8 mouse cellular contexts compared by ENCODE assay signal in genomic region chr9:86879216-86880112, GRCm38 (mm10). TPM values are rescaled to one million over a fixed set of nuclear protein-coding genes. Genes with fewer than 3 reads are reported as not detected.
DNase-seq lines count a peak whose midpoint lies in the region; ATAC-seq lines count a peak whose summit lies in the region.

No protein-coding gene starts in this region.

- peaks cover 22% of the 10 kb centered on the region for H3K27me3 ChIP-seq in heart, embryonic 12.5 days (replicated peaks)
- H3K27me3 ChIP-seq in embryonic facial prominence, embryonic 13.5 days = peaks cover 48% of the 10 kb centered on the region
- peaks cover 28% of the 10 kb centered on the region for H3K27me3 ChIP-seq in hindbrain, embryonic 12.5 days
- no peaks in the 10 kb centered on the region for H3K27me3 ChIP-seq in midbrain, embryonic 16.5 days (ENCODE audit: control insufficient read depth, insufficient read depth, low read depth, low read length)

- intact Hi-C loops in heart, postnatal 25 days (cut with DNase I) = no loop called here

- H3K4me2 ChIP-seq in heart, embryonic 12.5 days = peak overlapping the region; percentile 72
- peak overlapping the region; percentile 98 for H3K4me2 ChIP-seq in embryonic facial prominence, embryonic 13.5 days
- H3K4me2 ChIP-seq in hindbrain, embryonic 12.5 days (replicated peaks) = peak overlapping the region; percentile 87
- peak overlapping the region; percentile 69 for H3K4me2 ChIP-seq in midbrain, embryonic 16.5 days (ENCODE audit: low read length)

- peak; percentile 59 for ATAC-seq in heart, embryonic 12.5 days (ENCODE audit: insufficient number of reproducible peaks, low FRiP score)
- ATAC-seq in embryonic facial prominence, embryonic 13.5 days (ENCODE audit: insufficient number of reproducible peaks, insufficient read depth, low FRiP score, low TSS enrichment, low read depth) = peak; percentile 53; the same call in 1 of the 2 replicates
- peak; percentile 50 for ATAC-seq in hindbrain, embryonic 12.5 days (ENCODE audit: low FRiP score)
- ATAC-seq in midbrain, embryonic 16.5 days = peak; percentile 46

- H3K36me3 ChIP-seq in heart, embryonic 12.5 days = no peaks in the 10 kb centered on the region
- H3K36me3 ChIP-seq in embryonic facial prominence, embryonic 13.5 days = no peaks in the 10 kb centered on the region
- H3K36me3 ChIP-seq in hindbrain, embryonic 12.5 days = no peaks in the 10 kb centered on the region
- no peaks in the 10 kb centered on the region for H3K36me3 ChIP-seq in midbrain, embryonic 16.5 days (ENCODE audit: control insufficient read depth, insufficient read depth, low read length)

- H3K4me3 ChIP-seq in heart, embryonic 12.5 days = peak overlapping the region; percentile 82
- peak overlapping the region; percentile 72 for H3K4me3 ChIP-seq in embryonic facial prominence, embryonic 13.5 days
- peak overlapping the region; percentile 84 for H3K4me3 ChIP-seq in hindbrain, embryonic 12.5 days
- peak overlapping the region; percentile 95 for H3K4me3 ChIP-seq in midbrain, embryonic 16.5 days (ENCODE audit: low read depth, low read length)

- H3K9me3 ChIP-seq in heart, embryonic 12.5 days (replicated peaks) = no peaks in the 10 kb centered on the region
- H3K9me3 ChIP-seq in embryonic facial prominence, embryonic 13.5 days = no peaks in the 10 kb centered on the region
- no peaks in the 10 kb centered on the region for H3K9me3 ChIP-seq in hindbrain, embryonic 12.5 days (replicated peaks)
- H3K9me3 ChIP-seq in midbrain, embryonic 16.5 days (replicated peaks; ENCODE audit: control insufficient read depth, low read length, poor library complexity, severe bottlenecking) = no peaks in the 10 kb centered on the region

- H3K9ac ChIP-seq in heart, embryonic 12.5 days = peak overlapping the region; percentile 85
- peak overlapping the region; percentile 72 for H3K9ac ChIP-seq in embryonic facial prominence, embryonic 13.5 days
- peak overlapping the region; percentile 85 for H3K9ac ChIP-seq in hindbrain, embryonic 12.5 days
- H3K9ac ChIP-seq in midbrain, embryonic 16.5 days (ENCODE audit: low read depth, low read length) = peak overlapping the region; percentile 95

- WGBS in heart, embryonic 12.5 days = 1% methylated on average over 75 of the region's 75 CpGs
- WGBS in embryonic facial prominence, embryonic 13.5 days = under 1% methylated on average over 75 of the region's 75 CpGs
- WGBS in hindbrain, embryonic 12.5 days = under 1% methylated on average over 75 of the region's 75 CpGs
- WGBS in midbrain, embryonic 16.5 days = under 1% methylated on average over 75 of the region's 75 CpGs

- H3K4me1 ChIP-seq in heart, embryonic 12.5 days (replicated peaks) = peaks cover 6% of the 10 kb centered on the region; the same call in 1 of the 2 replicates
- H3K4me1 ChIP-seq in embryonic facial prominence, embryonic 13.5 days = peaks cover 13% of the 10 kb centered on the region
- peaks cover 7% of the 10 kb centered on the region for H3K4me1 ChIP-seq in hindbrain, embryonic 12.5 days
- peaks cover 24% of the 10 kb centered on the region for H3K4me1 ChIP-seq in midbrain, embryonic 16.5 days (ENCODE audit: control insufficient read depth, insufficient read depth, low read length)

- DNase-seq in heart, postnatal 25 days (ENCODE audit: low spot score) = no peak
- DNase-seq in adrenal gland, postnatal 14 days = peak; percentile 45
- DNase-seq in left cerebral cortex, adult 8-10 months (ENCODE audit: low spot score in 2 of 2) = peak; percentile 31 to 32
- DNase-seq in adipocyte (ENCODE audit: low spot score) = no peak

- H3K27ac ChIP-seq in heart, embryonic 12.5 days (ENCODE audit: poor library complexity, severe bottlenecking) = peak overlapping the region; percentile 83
- H3K27ac ChIP-seq in embryonic facial prominence, embryonic 13.5 days = no peak overlapping the region
- peak overlapping the region; percentile 95 for H3K27ac ChIP-seq in hindbrain, embryonic 12.5 days
- H3K27ac ChIP-seq in midbrain, embryonic 16.5 days (ENCODE audit: low read length) = peak overlapping the region; percentile 94

RNA-seq across cellular contexts. Expression of gene Snap91, which starts 1.0 kb away (rescaled TPM):
- polyA plus RNA-seq in heart, embryonic 12.5 days (2016; fragmentation: Nextera tagmentation; extraction: Ambion mirVana) = 77.2 and 84.2 TPM in 2 replicates
- 10 to 100 TPM in 1 of 2 experiments, 1 to 10 TPM in 1; 9.8 to 10.4 TPM for total RNA-seq in heart, postnatal 25 days (2021)
- total RNA-seq in adrenal gland, postnatal 14 days (2021) = 21.5 and 30.3 TPM in 2 replicates
- 3.8 and 5.3 TPM in 2 replicates for polyA plus RNA-seq in embryonic facial prominence, embryonic 13.5 days (2015; fragmentation: Nextera tagmentation; extraction: Ambion mirVana)
- polyA plus RNA-seq in hindbrain, embryonic 12.5 days (2016; fragmentation: Nextera tagmentation; extraction: Ambion mirVana) = 52.9 and 60.4 TPM in 2 replicates
- total RNA-seq in left cerebral cortex, adult 8-10 months (2022) = 100 to 1,000 TPM; 356 to 442 (median 391) TPM
- polyA plus RNA-seq in midbrain, embryonic 16.5 days (2015; fragmentation: Nextera tagmentation; extraction: Ambion mirVana) = 184 and 192 TPM in 2 replicates

Comparison
In these comparisons a context has a peak if more than half of its experiments do, and no peak if none do; other contexts are left out.
1. DNase-seq: peak in adrenal gland, postnatal 14 days (single experiment) and left cerebral cortex, adult 8-10 months (2 of 2); none in heart, postnatal 25 days (single experiment) and adipocyte (single experiment).
2. Peak in every context shown above with its lines, with median percentiles within 50 percentile points of each other: ATAC-seq, H3K4me2 ChIP-seq, H3K4me3 ChIP-seq and H3K9ac ChIP-seq.